Mouse (Mus musculus): Measurements from ENCODE around the gene Dnase2a. TPM values are rescaled to one million over a fixed set of nuclear protein-coding genes. Genes with fewer than 3 reads are reported as not detected.
A peak's percentile ranks its signal among the peaks of the same experiment; 100 is the strongest.

Gene Dnase2a
- not detected in 2 replicates for polyA plus RNA-seq (2012; ENCODE audit: insufficient read depth, insufficient read length, low replicate concordance, missing spikeins)

- peak within 1 kb of the TSS; percentile 46 for H3K4me3 ChIP-seq (ENCODE audit: insufficient read depth, low read depth, low read length)
- no peak within 1 kb of the TSS for H3K27ac ChIP-seq (ENCODE audit: insufficient read depth, low read depth, low read length)
- H3K4me1 ChIP-seq (ENCODE audit: control insufficient read depth, insufficient read depth, low read length) = peaks cover 19% of the 10 kb centered on the region
- 6% methylated on average over 45 of the region's 45 CpGs for WGBS
- TF ChIP-seq POLR2A (IDR thresholded peaks at IDR 0.05; ENCODE audit: insufficient read depth, low read depth, low read length) = 0 out of 2 replicates have a peak, but pooled peaks have one; percentile 28
- TF ChIP-seq CTCF (IDR thresholded peaks at IDR 0.05; ENCODE audit: insufficient read depth, low read depth, low read length) = no peak
Observed at GRCm38 (mm10) chr8:84908421-84909161, at the start of gene Dnase2a. TSS of gene Dnase2a (plus strand) at chr8:84908560.

DNA sequence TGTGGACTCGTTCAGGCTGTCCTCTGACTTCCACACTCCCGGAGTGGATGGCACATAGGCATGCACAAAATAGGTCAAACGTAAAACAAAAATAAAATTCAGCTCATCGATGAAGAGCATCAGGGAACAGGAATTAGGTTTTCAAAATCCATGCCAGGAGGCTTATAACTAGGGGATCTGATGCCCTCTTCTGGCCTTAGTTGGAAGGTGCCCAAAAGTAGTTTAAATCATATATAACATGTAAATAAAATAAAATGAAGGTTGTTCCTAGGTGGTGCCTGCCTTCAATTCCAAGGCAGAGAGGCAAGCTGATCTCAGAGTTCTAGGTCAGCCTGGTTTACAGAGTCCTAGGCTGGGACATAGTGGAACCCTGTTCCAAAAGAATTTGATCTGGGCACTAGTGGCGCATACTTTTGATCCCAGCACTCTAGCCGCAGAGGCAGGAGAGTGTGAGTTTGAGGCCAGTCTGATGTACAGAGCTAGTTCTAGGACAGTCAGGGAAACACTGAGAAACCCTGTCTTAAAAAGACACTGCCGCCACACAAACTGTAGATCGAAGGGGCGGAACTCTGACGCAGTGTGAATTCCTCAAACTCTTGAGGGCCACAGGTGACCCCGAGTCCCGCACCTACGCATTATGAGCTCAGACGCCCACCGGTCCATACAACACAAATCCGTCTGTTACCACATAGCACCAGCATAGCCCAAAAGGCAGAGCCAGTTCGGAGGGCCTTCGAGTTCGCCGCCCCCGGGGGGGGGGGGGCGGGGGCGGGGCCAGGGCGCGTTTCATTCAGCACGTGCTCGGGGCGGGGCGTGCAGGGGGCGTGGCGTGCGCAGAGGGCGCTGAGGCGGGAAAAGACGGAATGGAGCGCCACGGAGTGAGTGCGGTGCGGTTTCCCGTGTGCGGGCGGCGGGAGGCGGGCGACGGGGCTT is 36.7 kb upstream of the Dnase2a start, which contains the start of gene Syce2:
TSS of gene Syce2 (plus strand) at position 736 of the 933 bp plus-strand sequence.
- peaks cover 12% of the 10 kb centered on the region for H3K4me1 ChIP-seq (ENCODE audit: control insufficient read depth, insufficient read depth, low read length)
- 11% methylated on average over 46 of the region's 46 CpGs for WGBS
- TF ChIP-seq POLR2A (IDR thresholded peaks at IDR 0.05; ENCODE audit: insufficient read depth, low read depth, low read length) = no peak
- no peak for TF ChIP-seq CTCF (IDR thresholded peaks at IDR 0.05; ENCODE audit: insufficient read depth, low read depth, low read length)
- peak within 1 kb of the TSS; percentile 51 for H3K4me3 ChIP-seq (ENCODE audit: insufficient read depth, low read depth, low read length)
- H3K27ac ChIP-seq (ENCODE audit: insufficient read depth, low read depth, low read length) = no peak within 1 kb of the TSS

DNA sequence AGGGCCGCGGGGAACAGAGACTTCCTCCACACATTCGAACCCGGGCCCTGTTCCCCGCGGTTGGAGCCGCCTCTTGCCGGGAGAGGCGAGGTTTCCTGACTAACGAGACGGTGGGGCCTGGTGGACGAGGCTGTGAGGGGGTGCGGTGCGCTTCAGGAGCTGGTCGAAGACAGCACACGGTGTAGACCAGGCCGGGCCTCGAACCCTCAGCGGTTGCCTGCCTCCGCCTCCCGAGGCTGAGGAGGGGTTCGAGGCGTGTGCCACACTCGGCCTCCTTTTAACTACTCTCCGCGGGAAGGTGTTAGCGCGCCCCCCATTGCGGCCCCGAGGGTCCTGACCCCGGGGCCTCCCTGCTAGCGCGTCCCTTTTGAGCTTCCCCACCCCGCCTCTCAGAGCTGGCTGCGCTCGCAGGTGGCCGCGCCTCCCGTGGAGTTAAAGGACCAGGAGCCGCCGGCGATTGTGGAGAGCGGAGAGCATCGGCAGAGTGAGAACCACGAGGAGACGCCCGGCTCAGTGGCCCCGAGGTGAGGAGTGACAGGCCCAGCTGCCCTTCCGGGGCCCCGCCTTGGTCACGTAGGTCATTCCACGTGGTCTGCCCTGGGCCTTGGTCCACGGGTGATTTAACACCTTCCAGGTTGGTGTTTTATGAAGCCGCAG is 35.9 kb upstream of the Dnase2a start:
- Histone ChIP-seq H3K4me1 (ENCODE audit: control insufficient read depth, insufficient read depth, low read length) (peaks cover 12% of the 10 kb centered on the region), H3K27ac (ENCODE audit: insufficient read depth, low read depth, low read length) (no peak overlapping the region), H3K4me3 (ENCODE audit: insufficient read depth, low read depth, low read length) (peak overlapping the region; percentile 51)
- TF ChIP-seq CTCF (IDR thresholded peaks at IDR 0.05; ENCODE audit: insufficient read depth, low read depth, low read length) = no peak
- TF ChIP-seq POLR2A (IDR thresholded peaks at IDR 0.05; ENCODE audit: insufficient read depth, low read depth, low read length) = no peak
- 6% methylated on average over 54 of the region's 54 CpGs for WGBS

- Histone ChIP-seq H3K27ac (ENCODE audit: insufficient read depth, low read depth, low read length) (no peak overlapping the region), H3K4me1 (ENCODE audit: control insufficient read depth, insufficient read depth, low read length) (peaks cover 12% of the 10 kb centered on the region), H3K4me3 (ENCODE audit: insufficient read depth, low read depth, low read length) (no peak overlapping the region)
- TF ChIP-seq CTCF (IDR thresholded peaks at IDR 0.05; ENCODE audit: insufficient read depth, low read depth, low read length) (no peak), POLR2A (IDR thresholded peaks at IDR 0.05; ENCODE audit: insufficient read depth, low read depth, low read length) (no peak)
- 83% methylated on average over 4 of the region's 4 CpGs for WGBS
Observed at GRCm38 (mm10) chr8:84873016-84873415, 35.3 kb upstream of the Dnase2a start.

- H3K27ac ChIP-seq (ENCODE audit: insufficient read depth, low read depth, low read length) = no peak overlapping the region
- WGBS = 91% methylated on average over 3 of the region's 3 CpGs
- H3K4me3 ChIP-seq (ENCODE audit: insufficient read depth, low read depth, low read length) = no peak overlapping the region
- peaks cover 12% of the 10 kb centered on the region for H3K4me1 ChIP-seq (ENCODE audit: control insufficient read depth, insufficient read depth, low read length)
- TF ChIP-seq POLR2A (IDR thresholded peaks at IDR 0.05; ENCODE audit: insufficient read depth, low read depth, low read length) = no peak
- no peak for TF ChIP-seq CTCF (IDR thresholded peaks at IDR 0.05; ENCODE audit: insufficient read depth, low read depth, low read length)
Observed at GRCm38 (mm10) chr8:84874339-84874738, 34.0 kb upstream of the Dnase2a start.

DNA sequence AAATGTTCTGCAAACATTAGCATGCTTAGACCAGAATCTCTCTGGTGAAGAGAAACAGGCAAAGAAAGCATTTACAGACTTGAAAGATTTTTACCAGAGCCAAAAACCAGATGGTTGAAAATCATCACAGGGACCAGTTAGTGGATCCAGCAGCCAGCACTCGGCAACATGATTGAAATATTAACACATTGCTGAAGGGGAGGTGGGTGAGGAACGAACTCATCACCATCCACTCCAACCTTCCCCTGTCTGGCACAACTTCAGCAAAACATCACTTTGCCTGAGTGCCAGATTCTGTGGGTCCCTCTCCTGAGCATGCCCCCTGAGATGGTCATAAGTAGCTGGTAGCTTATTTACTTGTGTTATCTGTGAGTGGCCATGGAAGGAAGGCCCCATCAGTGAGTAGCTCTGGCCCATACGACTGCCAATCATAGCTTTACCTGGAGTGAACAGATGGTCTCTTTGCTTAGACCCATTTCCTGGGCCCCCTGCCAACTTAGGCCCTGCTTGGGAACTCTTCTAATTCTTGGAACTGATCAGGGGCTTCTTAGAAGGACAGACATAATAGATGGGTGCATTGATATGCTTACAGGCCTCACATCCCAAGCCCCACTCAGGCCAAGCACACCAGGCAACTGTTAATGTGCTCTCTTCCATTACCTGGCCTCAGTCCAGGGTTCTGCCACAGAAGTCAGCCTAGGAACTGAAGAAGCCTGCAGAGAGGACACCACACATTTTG is 30.9 kb upstream of the Dnase2a start:
- 54% methylated on average over 3 of the region's 3 CpGs for WGBS
- no peak overlapping the region for H3K4me3 ChIP-seq (ENCODE audit: insufficient read depth, low read depth, low read length)
- peaks cover 3% of the 10 kb centered on the region for H3K4me1 ChIP-seq (ENCODE audit: control insufficient read depth, insufficient read depth, low read length)
- no peak for TF ChIP-seq POLR2A (IDR thresholded peaks at IDR 0.05; ENCODE audit: insufficient read depth, low read depth, low read length)
- no peak for TF ChIP-seq CTCF (IDR thresholded peaks at IDR 0.05; ENCODE audit: insufficient read depth, low read depth, low read length)
- H3K27ac ChIP-seq (ENCODE audit: insufficient read depth, low read depth, low read length) = no peak overlapping the region

- TF ChIP-seq POLR2A (IDR thresholded peaks at IDR 0.05; ENCODE audit: insufficient read depth, low read depth, low read length) (no peak), CTCF (IDR thresholded peaks at IDR 0.05; ENCODE audit: insufficient read depth, low read depth, low read length) (no peak)
- 92% methylated on average over 1 of the region's 1 CpGs for WGBS
- Histone ChIP-seq H3K27ac (ENCODE audit: insufficient read depth, low read depth, low read length) (no peak overlapping the region), H3K4me1 (ENCODE audit: control insufficient read depth, insufficient read depth, low read length) (no peaks in the 10 kb centered on the region), H3K4me3 (ENCODE audit: insufficient read depth, low read depth, low read length) (no peak overlapping the region)
Observed at GRCm38 (mm10) chr8:84878915-84879314, 29.4 kb upstream of the Dnase2a start.

- TF ChIP-seq POLR2A (IDR thresholded peaks at IDR 0.05; ENCODE audit: insufficient read depth, low read depth, low read length) = no peak
- TF ChIP-seq CTCF (IDR thresholded peaks at IDR 0.05; ENCODE audit: insufficient read depth, low read depth, low read length) = no peak
- WGBS = 92% methylated on average over 4 of the region's 4 CpGs
- Histone ChIP-seq H3K4me1 (ENCODE audit: control insufficient read depth, insufficient read depth, low read length) (no peaks in the 10 kb centered on the region), H3K27ac (ENCODE audit: insufficient read depth, low read depth, low read length) (no peak overlapping the region), H3K4me3 (ENCODE audit: insufficient read depth, low read depth, low read length) (no peak overlapping the region)
Observed at GRCm38 (mm10) chr8:84884728-84885127, 23.6 kb upstream of the Dnase2a start.
